Mouse (Mus musculus) midbrain, embryonic 13.5 days (tissue): ENCODE measurements around the gene Opcml. TPM values are rescaled to one million over a fixed set of nuclear protein-coding genes. Genes with fewer than 3 reads are reported as not detected.

ENCODE experiments used
- ATAC-seq: fragments of 200-750 bp; cut with Nextera tagmentation; 2 replicates; pipeline ENCODE4 v1.8.0; 2017; ENCODE audit warnings: mild to moderate bottlenecking, moderate TSS enrichment, moderate library complexity
- H3K27ac ChIP-seq: fragments of 300-500 bp; sonication (generic); 2 replicates; pipeline ENCODE4 v1.5.1; 2015; ENCODE audit warnings: inconsistent platforms, mild to moderate bottlenecking, moderate library complexity
- H3K27me3 ChIP-seq: fragments of 300-500 bp; sonication (generic); 2 replicates; pipeline ENCODE4 v1.6.1; 2015; ENCODE audit warnings: mild to moderate bottlenecking, inconsistent platforms
- H3K36me3 ChIP-seq: fragments of 300-500 bp; sonication (generic); 2 replicates; pipeline ENCODE4 v1.6.1; 2015; ENCODE audit warnings: mild to moderate bottlenecking, inconsistent platforms
- H3K4me1 ChIP-seq: fragments of 300-500 bp; sonication (generic); replicated peaks from 2 replicates; pipeline ENCODE4 v1.6.1; 2015; ENCODE audit warnings: inconsistent platforms
- H3K4me2 ChIP-seq: fragments of 300-500 bp; sonication (generic); replicated peaks from 2 replicates; pipeline ENCODE4 v1.6.1; 2015; ENCODE audit warnings: moderate library complexity, mild to moderate bottlenecking, inconsistent platforms
- H3K4me3 ChIP-seq: fragments of 300-500 bp; sonication (generic); replicated peaks from 2 replicates; pipeline ENCODE4 v1.5.1; 2015; ENCODE audit warnings: mild to moderate bottlenecking, inconsistent platforms
- H3K9ac ChIP-seq: fragments of 300-500 bp; sonication (generic); replicated peaks from 2 replicates; pipeline ENCODE4 v1.6.1; 2015; ENCODE audit warnings: mild to moderate bottlenecking, inconsistent platforms
- H3K9me3 ChIP-seq: fragments of 300-500 bp; sonication (generic); 2 replicates; pipeline ENCODE4 v1.6.1; 2016; ENCODE audit warnings: mild to moderate bottlenecking, inconsistent platforms
- WGBS: fragments of 180-500 bp; shearing (Covaris S2); methylation state at CpG from one replicate; pipeline ENCODE4 v1.1.7; 2015; 5-methylcytosine and 5-hydroxymethylcytosine counted together
- polyA plus RNA-seq: library from polyadenylated mRNA; unstranded; fragments of >200 nt; fragmentation: Nextera tagmentation; extraction: Ambion mirVana; gene quantifications from 2 replicates; pipeline ENCODE4 v1.2.1, GENCODE M21; 2015

Opcml gene
- polyA plus RNA-seq, 1 experiment from 2014 or later, result 18.9 TPM

- Histone ChIP-seq H3K4me1 (no peaks in the 10 kb centered on the region), H3K9me3 (no peaks in the 10 kb centered on the region), H3K4me3 (no peak overlapping the region), H3K27me3 (no peaks in the 10 kb centered on the region), H3K9ac (no peak overlapping the region), H3K36me3 (no peaks in the 10 kb centered on the region), H3K27ac (no peak overlapping the region), H3K4me2 (no peak overlapping the region)
- ATAC-seq, result no peak
- 90% methylated on average over 2 of the region's 2 CpGs for WGBS
These were observed 10.4 kb downstream of the Opcml start for GRCm38 (mm10) chr9:27800992-27801391.

- Histone ChIP-seq H3K9me3 (no peaks in the 10 kb centered on the region), H3K27me3 (no peaks in the 10 kb centered on the region), H3K27ac (no peak overlapping the region), H3K36me3 (no peaks in the 10 kb centered on the region), H3K4me3 (no peak overlapping the region), H3K9ac (no peak overlapping the region), H3K4me2 (no peak overlapping the region), H3K4me1 (no peaks in the 10 kb centered on the region)
- no peak for ATAC-seq
- 97% methylated on average over 3 of the region's 3 CpGs for WGBS
These were observed 11.2 kb downstream of the Opcml start for GRCm38 (mm10) chr9:27801807-27802206.

DNA sequence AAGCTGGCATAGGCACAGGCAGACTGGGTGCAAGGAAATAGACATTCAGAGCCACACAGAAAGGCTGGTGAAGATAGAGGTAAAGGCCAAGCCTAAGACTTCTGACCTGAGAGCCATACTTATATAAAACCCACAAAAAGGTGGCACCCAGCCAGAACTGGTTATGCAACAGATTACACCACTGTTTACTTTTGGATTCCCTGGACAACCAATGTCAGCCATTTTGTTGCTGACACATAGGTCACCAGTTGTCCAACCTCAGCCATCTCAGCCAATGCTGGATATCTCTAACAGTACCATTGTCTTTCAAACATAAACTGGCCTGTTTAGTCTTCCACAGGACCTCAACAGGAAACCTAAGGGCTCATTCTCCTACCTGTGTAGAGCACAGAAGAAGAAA, 11.8 kb downstream of the Opcml start:
- no peaks in the 10 kb centered on the region for H3K9me3 ChIP-seq
- no peaks in the 10 kb centered on the region for H3K27me3 ChIP-seq
- H3K9ac ChIP-seq, result no peak overlapping the region
- no peaks in the 10 kb centered on the region for H3K4me1 ChIP-seq
- no peak for ATAC-seq
- no peak overlapping the region for H3K4me2 ChIP-seq
- H3K4me3 ChIP-seq, result no peak overlapping the region
- H3K27ac ChIP-seq, result no peak overlapping the region
- no peaks in the 10 kb centered on the region for H3K36me3 ChIP-seq

GRCm38 (mm10) chr9:27804461-27804860, 13.9 kb downstream of the Opcml start:
- Histone ChIP-seq H3K36me3 (no peaks in the 10 kb centered on the region), H3K9me3 (no peaks in the 10 kb centered on the region), H3K27me3 (no peaks in the 10 kb centered on the region), H3K4me1 (no peaks in the 10 kb centered on the region), H3K4me3 (no peak overlapping the region), H3K4me2 (no peak overlapping the region), H3K27ac (no peak overlapping the region), H3K9ac (no peak overlapping the region)
- ATAC-seq, result no peak
- 91% methylated on average over 3 of the region's 3 CpGs for WGBS

GRCm38 (mm10) chr9:27809741-27810140, 19.2 kb downstream of the Opcml start:
- no peak overlapping the region for H3K4me2 ChIP-seq
- 91% methylated on average over 8 of the region's 8 CpGs for WGBS
- no peak for ATAC-seq
- H3K36me3 ChIP-seq, result no peaks in the 10 kb centered on the region
- no peak overlapping the region for H3K9ac ChIP-seq
- H3K9me3 ChIP-seq, result no peaks in the 10 kb centered on the region
- no peak overlapping the region for H3K27ac ChIP-seq
- H3K4me1 ChIP-seq, result no peaks in the 10 kb centered on the region
- no peak overlapping the region for H3K4me3 ChIP-seq
- H3K27me3 ChIP-seq, result no peaks in the 10 kb centered on the region

GRCm38 (mm10) chr9:27813207-27813790, 22.7 kb downstream of the Opcml start:
- H3K9me3 ChIP-seq, result no peaks in the 10 kb centered on the region
- H3K4me2 ChIP-seq, result no peak overlapping the region
- no peaks in the 10 kb centered on the region for H3K27me3 ChIP-seq
- no peaks in the 10 kb centered on the region for H3K36me3 ChIP-seq
- no peak for ATAC-seq
- no peak overlapping the region for H3K4me3 ChIP-seq
- no peak overlapping the region for H3K9ac ChIP-seq
- WGBS, result 50% methylated on average over 3 of the region's 3 CpGs
- H3K27ac ChIP-seq, result no peak overlapping the region
- no peaks in the 10 kb centered on the region for H3K4me1 ChIP-seq

DNA sequence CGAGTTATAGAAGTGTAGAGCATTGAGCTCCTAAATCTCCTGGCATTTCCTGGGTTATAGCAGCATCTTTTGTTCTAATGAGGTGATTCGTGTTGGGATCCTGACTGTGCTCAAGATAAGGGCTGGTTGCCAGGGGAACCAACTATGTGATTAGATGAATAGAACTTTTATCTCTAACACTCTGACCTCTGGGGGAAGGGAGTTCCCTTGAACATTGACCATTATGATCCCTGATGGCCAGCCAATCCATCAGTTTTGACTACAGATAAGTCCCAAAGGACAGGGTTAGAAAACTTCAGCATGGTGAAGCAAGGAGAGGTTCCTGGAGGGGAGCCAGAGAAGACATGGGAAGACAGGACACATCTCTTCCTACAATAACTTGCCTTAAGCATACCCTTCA, 23.6 kb downstream of the Opcml start:
- WGBS, result 21% methylated on average over 2 of the region's 2 CpGs
- H3K27ac ChIP-seq, result no peak overlapping the region
- ATAC-seq, result no peak

DNA sequence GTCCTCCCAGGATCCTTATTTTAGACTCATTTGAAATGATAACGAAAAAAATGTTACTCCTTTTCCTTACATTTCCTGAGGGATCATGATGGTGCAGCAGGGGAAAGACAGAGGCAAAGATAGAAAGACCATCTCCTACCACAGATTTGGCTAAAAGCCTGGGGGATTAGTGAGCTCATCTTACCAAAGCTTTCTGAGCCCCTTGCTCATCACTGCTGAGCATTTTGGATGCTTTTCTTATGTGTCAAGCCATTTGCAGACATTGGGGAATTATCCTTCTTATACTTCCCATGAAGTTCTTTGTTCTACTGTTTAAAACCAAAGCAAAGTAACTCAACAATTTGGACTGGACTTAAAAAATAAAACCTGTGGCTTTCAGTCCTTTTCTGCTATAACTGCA, 30.6 kb downstream of the Opcml start:
- H3K4me3 ChIP-seq, result no peak overlapping the region
- no peak overlapping the region for H3K4me2 ChIP-seq
- H3K9me3 ChIP-seq, result no peaks in the 10 kb centered on the region
- H3K4me1 ChIP-seq, result no peaks in the 10 kb centered on the region
- no peaks in the 10 kb centered on the region for H3K27me3 ChIP-seq
- H3K27ac ChIP-seq, result no peak overlapping the region
- no peak for ATAC-seq
- no peak overlapping the region for H3K9ac ChIP-seq
- WGBS, result 71% methylated on average over 1 of the region's 1 CpGs
- no peaks in the 10 kb centered on the region for H3K36me3 ChIP-seq

More for the DNA sequence above, 23.6 kb downstream of the Opcml start:
- no peaks in the 10 kb centered on the region for H3K4me1 ChIP-seq
- H3K9me3 ChIP-seq, result no peaks in the 10 kb centered on the region
- H3K27me3 ChIP-seq, result no peaks in the 10 kb centered on the region
- no peaks in the 10 kb centered on the region for H3K36me3 ChIP-seq
- no peak overlapping the region for H3K4me3 ChIP-seq
- no peak overlapping the region for H3K4me2 ChIP-seq
- no peak overlapping the region for H3K9ac ChIP-seq

DNA sequence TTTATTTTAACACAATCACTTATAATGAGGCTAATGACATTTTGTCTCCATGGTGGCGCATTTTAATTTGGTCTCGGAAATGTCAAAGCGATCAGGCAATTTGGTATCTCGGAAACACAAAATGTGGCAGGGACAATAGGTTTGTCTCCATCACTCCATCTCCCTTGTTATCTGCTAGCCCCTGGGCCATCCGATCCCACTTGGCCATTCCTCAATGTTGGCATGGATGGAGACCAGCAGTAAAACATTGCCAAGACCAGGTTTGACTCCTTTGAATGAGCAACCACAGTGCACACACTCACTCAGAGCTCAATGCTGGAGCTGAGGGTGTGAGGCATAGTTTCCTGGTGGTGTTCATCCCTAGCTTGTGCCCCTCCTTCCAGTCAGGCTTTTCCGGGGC, 32.1 kb downstream of the Opcml start:
- Histone ChIP-seq H3K4me3 (no peak overlapping the region), H3K27me3 (no peaks in the 10 kb centered on the region), H3K4me2 (no peak overlapping the region), H3K9me3 (no peaks in the 10 kb centered on the region), H3K27ac (no peak overlapping the region), H3K9ac (no peak overlapping the region), H3K36me3 (no peaks in the 10 kb centered on the region), H3K4me1 (no peaks in the 10 kb centered on the region)
- ATAC-seq, result no peak
- WGBS, result 94% methylated on average over 6 of the region's 6 CpGs

DNA sequence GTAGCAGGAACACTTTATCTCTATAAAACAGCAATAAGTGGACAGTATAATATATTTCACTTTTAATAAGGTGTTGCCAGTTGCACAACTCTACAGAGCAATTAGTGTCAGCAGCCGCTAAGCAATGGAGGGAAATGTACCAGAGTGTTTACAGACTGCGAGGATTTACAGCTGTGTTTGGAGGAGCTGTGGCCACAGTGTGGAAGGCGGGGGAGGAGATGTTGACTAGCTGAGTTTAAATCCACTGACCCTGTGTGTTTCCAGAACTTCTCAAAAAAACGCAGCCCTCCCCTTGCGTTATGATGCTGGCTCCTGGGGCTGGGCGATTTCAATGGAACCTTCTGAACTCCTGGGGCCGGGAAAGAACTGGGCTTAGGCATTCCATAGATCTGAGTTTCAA, 33.8 kb downstream of the Opcml start:
- H3K4me2 ChIP-seq, result no peak overlapping the region
- H3K9me3 ChIP-seq, result no peaks in the 10 kb centered on the region
- WGBS, result 79% methylated on average over 7 of the region's 7 CpGs
- H3K4me3 ChIP-seq, result no peak overlapping the region
- H3K36me3 ChIP-seq, result no peaks in the 10 kb centered on the region
- H3K4me1 ChIP-seq, result no peaks in the 10 kb centered on the region
- ATAC-seq, result no peak
- no peak overlapping the region for H3K27ac ChIP-seq
- no peaks in the 10 kb centered on the region for H3K27me3 ChIP-seq
- no peak overlapping the region for H3K9ac ChIP-seq

GRCm38 (mm10) chr9:27830519-27830918, 39.9 kb downstream of the Opcml start:
- WGBS, result 42% methylated on average over 5 of the region's 5 CpGs

DNA sequence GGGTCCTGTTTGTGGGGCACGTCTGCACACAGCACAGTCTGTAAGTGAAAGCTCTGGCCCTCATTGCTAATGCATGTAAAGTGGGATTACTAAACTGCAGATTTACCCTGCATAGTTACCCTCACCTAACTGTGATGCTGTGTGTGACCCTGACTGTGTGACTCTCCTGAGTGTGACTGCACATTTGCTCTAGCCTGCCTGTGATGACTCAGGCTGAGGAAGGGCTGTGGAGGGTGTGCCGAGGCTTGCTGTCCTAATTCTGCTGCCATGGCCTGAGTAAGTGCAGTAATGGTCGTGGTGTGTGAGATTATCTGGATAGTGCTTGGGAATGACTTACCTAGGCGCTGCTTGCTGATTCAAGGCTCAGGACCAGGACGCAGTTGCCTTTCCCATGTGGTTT, 52.2 kb downstream of the Opcml start:
- no peak for ATAC-seq
- H3K27ac ChIP-seq, result no peak overlapping the region
- no peaks in the 10 kb centered on the region for H3K4me1 ChIP-seq
- H3K4me3 ChIP-seq, result no peak overlapping the region
- no peak overlapping the region for H3K9ac ChIP-seq
- H3K36me3 ChIP-seq, result no peaks in the 10 kb centered on the region
- H3K27me3 ChIP-seq, result no peaks in the 10 kb centered on the region
- no peaks in the 10 kb centered on the region for H3K9me3 ChIP-seq
- 80% methylated on average over 5 of the region's 5 CpGs for WGBS
- no peak overlapping the region for H3K4me2 ChIP-seq

More at GRCm38 (mm10) chr9:27830519-27830918, 39.9 kb downstream of the Opcml start:
- Histone ChIP-seq H3K27ac (peak overlapping the region; percentile 27; the same call in 1 of the 2 replicates), H3K27me3 (no peaks in the 10 kb centered on the region), H3K9me3 (no peaks in the 10 kb centered on the region), H3K9ac (no peak overlapping the region), H3K36me3 (no peaks in the 10 kb centered on the region), H3K4me3 (no peak overlapping the region), H3K4me1 (peaks cover 8% of the 10 kb centered on the region; the same call in 1 of the 2 replicates), H3K4me2 (no peak overlapping the region)
- ATAC-seq, result peak; percentile 60; the same call in 1 of the 2 replicates

DNA sequence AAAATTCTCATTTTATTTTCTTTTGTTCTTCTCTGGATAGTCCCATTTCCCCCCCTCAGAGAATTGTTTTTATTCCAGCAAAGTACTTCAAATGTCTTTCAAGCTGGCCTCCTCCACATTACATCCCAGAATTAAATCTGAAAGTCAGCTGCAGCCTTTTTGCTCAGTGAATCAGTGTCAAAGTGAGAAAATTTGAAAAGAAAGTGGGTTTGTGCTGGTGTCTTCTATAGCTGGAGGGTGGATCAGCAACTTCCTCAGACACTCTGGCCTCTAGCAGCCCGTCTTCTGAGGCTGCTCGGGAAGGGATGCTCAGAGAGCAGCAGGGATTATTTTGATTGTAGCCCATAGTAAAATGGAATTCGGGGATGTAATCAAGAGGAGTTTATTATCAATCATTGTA, 81.0 kb downstream of the Opcml start:
- ATAC-seq, result no peak
- no peak overlapping the region for H3K27ac ChIP-seq
- H3K4me3 ChIP-seq, result no peak overlapping the region
- H3K27me3 ChIP-seq, result no peaks in the 10 kb centered on the region
- no peaks in the 10 kb centered on the region for H3K36me3 ChIP-seq
- WGBS, result 74% methylated on average over 3 of the region's 3 CpGs
- no peak overlapping the region for H3K4me2 ChIP-seq
- H3K9me3 ChIP-seq, result no peaks in the 10 kb centered on the region
- H3K9ac ChIP-seq, result no peak overlapping the region
- no peaks in the 10 kb centered on the region for H3K4me1 ChIP-seq
